Mouse (Mus musculus): ENCODE data around the gene Plcz1.

- TF ChIP-seq TAL1 (IDR thresholded peaks at IDR 0.05; ENCODE audit: low read length): no peak
- TF ChIP-seq GATA1 (IDR thresholded peaks at IDR 0.05; ENCODE audit: low read length): no peak
Observed at GRCm38 (mm10) chr6:139953596-139953995, 87.7 kb downstream of the Plcz1 start.
